Mouse (Mus musculus): ENCODE measurements around the gene Swsap1. TPM values are rescaled to one million over a fixed set of nuclear protein-coding genes. Genes with fewer than 3 reads are reported as not detected.

Swsap1 gene
- total RNA-seq, 2 experiments from 2014 or later, result 1.7 to 3.1 TPM

DNA sequence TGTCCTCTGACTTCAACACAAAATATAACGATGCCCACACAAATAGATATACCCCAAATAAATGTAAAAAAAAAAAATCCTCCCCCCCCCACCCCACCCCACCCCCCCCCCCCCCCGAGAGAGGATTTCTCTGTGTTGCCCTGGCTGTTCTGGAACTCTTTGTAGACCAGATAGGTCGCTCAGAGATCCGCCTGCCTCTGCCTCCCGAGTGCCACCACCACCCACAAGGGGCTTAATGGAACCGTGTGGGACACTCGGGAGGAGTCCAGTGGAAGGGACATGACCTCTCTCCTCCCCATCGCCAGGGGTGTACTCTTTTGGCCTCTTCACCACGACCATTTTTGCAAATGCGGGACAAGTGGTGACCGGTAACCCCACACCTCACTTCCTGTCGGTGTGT is 12.5 kb upstream of the Swsap1 start:
- no peak for DNase-seq
- TF ChIP-seq CTCF (IDR thresholded peaks at IDR 0.05), result no peak
- no peak overlapping the region for H3K4me3 ChIP-seq
- no peak overlapping the region for H3K27ac ChIP-seq
- intact Hi-C loops (cut with DNase I), result no loop called here

DNA sequence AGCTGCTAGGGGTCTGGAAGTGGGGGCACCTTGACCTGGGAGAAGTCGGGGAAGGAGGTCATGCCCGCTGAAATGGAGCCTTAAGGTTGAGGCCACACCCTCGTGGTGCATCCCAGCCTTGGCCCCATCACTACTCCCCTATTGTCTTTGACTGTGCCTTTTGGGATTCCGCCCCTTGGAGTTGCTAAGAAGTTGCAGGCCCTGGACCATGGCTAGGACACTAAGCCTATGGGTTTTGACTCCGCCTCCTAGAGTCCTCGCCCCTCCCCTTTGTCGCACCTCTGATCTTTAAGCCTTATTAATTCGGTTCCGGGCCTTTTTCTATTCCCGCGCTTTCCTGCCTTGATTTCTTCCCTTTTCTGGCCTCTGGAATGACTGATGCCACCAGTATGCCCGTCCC is 11.9 kb upstream of the Swsap1 start:
- intact Hi-C loops (cut with DNase I), result no loop called here
- Histone ChIP-seq H3K27ac (no peak overlapping the region), H3K4me3 (no peak overlapping the region)
- DNase-seq, result no peak
- TF ChIP-seq CTCF (IDR thresholded peaks at IDR 0.05), result no peak

- DNase-seq, result no peak
- TF ChIP-seq CTCF (IDR thresholded peaks at IDR 0.05), result no peak
- no peak overlapping the region for H3K4me3 ChIP-seq
- intact Hi-C loops (cut with DNase I), result no loop called here
- H3K27ac ChIP-seq, result no peak overlapping the region
Measured at GRCm38 (mm10) chr9:21944267-21944666, 11.3 kb upstream of the Swsap1 start.

GRCm38 (mm10) chr9:21947540-21948130 is 7.9 kb upstream of the Swsap1 start:
- no peak for TF ChIP-seq CTCF (IDR thresholded peaks at IDR 0.05)
- intact Hi-C loops (cut with DNase I), result no loop called here
- DNase-seq, result no peak
- no peak overlapping the region for H3K4me3 ChIP-seq
- no peak overlapping the region for H3K27ac ChIP-seq

GRCm38 (mm10) chr9:21948146-21948545 is 7.4 kb upstream of the Swsap1 start:
- TF ChIP-seq CTCF (IDR thresholded peaks at IDR 0.05), result no peak
- DNase-seq, result no peak

DNA sequence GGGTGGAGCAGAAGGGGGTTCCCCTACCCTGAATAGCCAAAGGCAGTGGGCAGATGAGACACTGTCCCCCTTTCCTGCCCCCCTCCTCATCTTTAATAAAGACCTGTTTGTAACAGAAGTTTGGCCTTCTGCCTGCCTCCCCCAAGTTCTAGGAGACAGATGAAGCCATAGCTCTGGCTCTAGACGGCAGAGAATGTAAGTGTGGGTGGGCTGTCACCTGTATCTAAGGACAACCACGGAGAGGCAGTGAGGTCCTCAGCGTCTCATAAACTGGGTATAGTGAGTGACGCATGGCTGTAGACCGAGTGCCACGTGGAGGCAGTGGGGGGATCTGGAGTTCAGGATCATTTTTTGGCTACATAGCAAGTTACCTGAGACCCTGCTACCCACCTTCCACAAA is 6.8 kb upstream of the Swsap1 start:
- no peak for TF ChIP-seq CTCF (IDR thresholded peaks at IDR 0.05)
- intact Hi-C loops (cut with DNase I), result no loop called here

More at GRCm38 (mm10) chr9:21948146-21948545, 7.4 kb upstream of the Swsap1 start:
- intact Hi-C loops (cut with DNase I), result no loop called here
- no peak overlapping the region for H3K4me3 ChIP-seq
- no peak overlapping the region for H3K27ac ChIP-seq

DNA sequence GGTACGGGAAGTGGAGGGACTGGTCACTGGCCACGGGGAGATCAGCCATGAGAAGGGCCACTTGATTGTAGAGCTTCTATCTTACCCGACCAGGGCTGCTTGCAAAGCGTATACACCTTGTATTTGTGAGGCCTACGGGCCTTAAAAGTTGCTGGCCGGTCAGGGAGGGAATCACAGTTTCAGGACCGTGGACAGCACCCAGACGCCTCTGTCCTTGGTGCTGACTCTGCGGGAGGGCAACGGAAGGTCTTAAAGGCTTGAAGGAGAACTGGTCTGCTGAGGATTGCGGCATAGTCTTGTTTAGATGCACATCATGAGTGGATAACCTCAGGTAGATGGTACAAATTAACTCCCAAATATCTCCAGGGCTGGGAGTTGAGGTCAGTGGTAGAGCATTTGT is 5.2 kb upstream of the Swsap1 start:
- no peak overlapping the region for H3K4me3 ChIP-seq
- H3K27ac ChIP-seq, result no peak overlapping the region
- DNase-seq, result peak; percentile 68
- intact Hi-C loops (cut with DNase I), result no loop called here
- no peak for TF ChIP-seq CTCF (IDR thresholded peaks at IDR 0.05)

More for the DNA sequence above, 6.8 kb upstream of the Swsap1 start:
- H3K27ac ChIP-seq, result no peak overlapping the region
- no peak for DNase-seq
- no peak overlapping the region for H3K4me3 ChIP-seq

- H3K27ac ChIP-seq, result no peak overlapping the region
- intact Hi-C loops (cut with DNase I), result no loop called here
- TF ChIP-seq CTCF (IDR thresholded peaks at IDR 0.05), result peak; percentile 18; the same call in 1 of the 2 replicates
- no peak overlapping the region for H3K4me3 ChIP-seq
- no peak for DNase-seq
Measured at GRCm38 (mm10) chr9:21951977-21952376, 3.6 kb upstream of the Swsap1 start.

GRCm38 (mm10) chr9:21953600-21953999 is 2.0 kb upstream of the Swsap1 start:
- DNase-seq, result no peak
- TF ChIP-seq CTCF (IDR thresholded peaks at IDR 0.05), result no peak
- Histone ChIP-seq H3K27ac (no peak overlapping the region), H3K4me3 (no peak overlapping the region)
- intact Hi-C loops (cut with DNase I), result no loop called here

GRCm38 (mm10) chr9:21954635-21955034 is 920 bp upstream of the Swsap1 start:
- TF ChIP-seq CTCF (IDR thresholded peaks at IDR 0.05), result no peak
- peak overlapping the region; percentile 84; the same call in 1 of the 2 replicates for H3K4me3 ChIP-seq
- no peak for DNase-seq
- intact Hi-C loops (cut with DNase I), result loop anchor here (5.0 kb wide), 1 partner anchor 118 kb away; the partner anchor contains the start of genes Gm49318 and Zfp653
- no peak overlapping the region for H3K27ac ChIP-seq

GRCm38 (mm10) chr9:21955225-21955569 is 358 bp upstream of the Swsap1 start:
- peak overlapping the region; percentile 84 for H3K4me3 ChIP-seq
- DNase-seq, result peak; percentile 39
- peak; percentile 29; the same call in 1 of the 2 replicates for TF ChIP-seq CTCF (IDR thresholded peaks at IDR 0.05)
- H3K27ac ChIP-seq, result peak overlapping the region; percentile 97
- intact Hi-C loops (cut with DNase I), result loop anchor here (5.0 kb wide), 1 partner anchor 117 kb away; the partner anchor contains the start of genes Gm49318 and Zfp653

DNA sequence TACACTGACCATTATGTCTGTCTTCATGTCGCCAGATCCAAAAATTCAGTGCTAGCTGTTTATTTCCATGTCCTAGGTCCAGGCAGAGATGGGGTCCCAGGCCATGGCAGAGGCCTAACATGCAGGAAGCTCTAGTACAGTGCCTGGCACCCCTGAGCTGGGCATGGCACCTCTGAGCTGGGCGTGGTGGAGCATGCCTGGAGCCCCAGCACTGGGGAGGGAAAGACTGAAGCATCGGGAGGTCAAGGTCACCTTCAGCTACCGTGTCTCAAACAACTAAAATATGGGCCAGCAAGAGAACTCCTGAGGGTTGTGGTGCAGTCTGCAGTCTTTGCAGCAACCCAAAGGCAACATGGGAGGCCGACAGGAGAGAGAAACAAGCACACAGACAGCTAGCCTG is 2.8 kb downstream of the Swsap1 start:
- Histone ChIP-seq H3K4me3 (no peak overlapping the region), H3K27ac (no peak overlapping the region)
- intact Hi-C loops (cut with DNase I), result loop anchor here (5.0 kb wide), 1 partner anchor 114 kb away; the partner anchor contains the start of genes Gm49318 and Zfp653
- DNase-seq, result no peak
- no peak for TF ChIP-seq CTCF (IDR thresholded peaks at IDR 0.05)

- no peak for TF ChIP-seq CTCF (IDR thresholded peaks at IDR 0.05)
- intact Hi-C loops (cut with DNase I), result loop anchor here (5.0 kb wide), 1 partner anchor 113 kb away; the partner anchor contains the start of genes Gm49318 and Zfp653
- no peak for DNase-seq
- no peak overlapping the region for H3K4me3 ChIP-seq
- no peak overlapping the region for H3K27ac ChIP-seq
Measured at GRCm38 (mm10) chr9:21959244-21959643, 3.7 kb downstream of the Swsap1 start.

GRCm38 (mm10) chr9:21960135-21960534 is 4.6 kb downstream of the Swsap1 start:
- no peak for TF ChIP-seq CTCF (IDR thresholded peaks at IDR 0.05)
- H3K27ac ChIP-seq, result peak overlapping the region; percentile 12; the same call in 1 of the 2 replicates
- no peak for DNase-seq
- no peak overlapping the region for H3K4me3 ChIP-seq
- intact Hi-C loops (cut with DNase I), result no loop called here

Measured in gastrocnemius, adult 2 months (tissue).